Mouse (Mus musculus) liver, postnatal 0 days (tissue): Measurements from ENCODE around the gene Ntpcr. TPM values are rescaled to one million over a fixed set of nuclear protein-coding genes. Genes with fewer than 3 reads are reported as not detected.
A peak's percentile ranks its signal among the peaks of the same experiment; 100 is the strongest.

Experiments used
- ATAC-seq: fragments of 200-750 bp; cut with Nextera tagmentation; 2 replicates; pipeline ENCODE4 v1.8.0; 2017; ENCODE audit warnings: mild to moderate bottlenecking, moderate library complexity
- DNase-seq: peaks from one replicate; pipeline ENCODE4 v3.0.0-alpha.2; 2016
- H3K27ac ChIP-seq: fragments of 300-500 bp; sonication (generic); 2 replicates; pipeline ENCODE4 v1.5.1; 2014; ENCODE audit warnings: antibody characterized with exemption, moderate library complexity, mild to moderate bottlenecking, low read depth
- H3K27me3 ChIP-seq: fragments of 300-500 bp; sonication (generic); 2 replicates; pipeline ENCODE4 v1.6.1; 2014; ENCODE audit warnings: low read length, control low read depth, mixed read lengths; ENCODE audit not compliant: insufficient read depth
- H3K36me3 ChIP-seq: fragments of 300-500 bp; sonication (generic); replicated peaks from 2 replicates; pipeline ENCODE4 v1.6.1; 2014; ENCODE audit warnings: mild to moderate bottlenecking, control low read depth, low read length, moderate library complexity, mixed read lengths; ENCODE audit not compliant: insufficient read depth
- H3K4me1 ChIP-seq: fragments of 300-500 bp; sonication (generic); 2 replicates; pipeline ENCODE4 v1.6.1; 2014; ENCODE audit warnings: antibody characterized with exemption, mild to moderate bottlenecking, control low read depth; ENCODE audit not compliant: insufficient read depth
- H3K4me2 ChIP-seq: fragments of 300-500 bp; sonication (generic); 2 replicates; pipeline ENCODE4 v1.6.1; 2014; ENCODE audit warnings: low read depth, mild to moderate bottlenecking, low read length, moderate library complexity, mixed read lengths
- H3K4me3 ChIP-seq: fragments of 300-500 bp; sonication (generic); 2 replicates; pipeline ENCODE4 v1.5.1; 2014; ENCODE audit warnings: low read depth, low read length
- H3K9ac ChIP-seq: fragments of 300-500 bp; sonication (generic); replicated peaks from 2 replicates; pipeline ENCODE4 v1.6.1; 2014; ENCODE audit warnings: mild to moderate bottlenecking, moderate library complexity
- H3K9me3 ChIP-seq: fragments of 300-500 bp; sonication (generic); 2 replicates; pipeline ENCODE4 v1.6.1; 2016; ENCODE audit warnings: mild to moderate bottlenecking, control low read depth, low read length, mixed read lengths
- CTCF ChIP-seq: sonication (generic); IDR thresholded peaks from 2 replicates; pipeline ENCODE4 v1.5.1; 2016; ENCODE audit warnings: antibody characterized with exemption, low read depth
- EP300 ChIP-seq: IDR thresholded peaks from 2 replicates; pipeline ENCODE4 v1.6.1; 2016; ENCODE audit warnings: antibody characterized with exemption, low read depth, mild to moderate bottlenecking
- WGBS: fragments of 180-500 bp; shearing (Covaris S2); extraction: QIAGEN DNeasy Blood & Tissue Kit; methylation state at CpG from one replicate; pipeline ENCODE4 v1.1.7; 2014; ENCODE audit not compliant: insufficient replicate concordance; 5-methylcytosine and 5-hydroxymethylcytosine counted together
- polyA plus RNA-seq: library from polyadenylated mRNA; unstranded; fragments of >200 nt; fragmentation: Nextera tagmentation; extraction: Ambion mirVana; gene quantifications from 2 replicates; pipeline ENCODE4 v1.2.1, GENCODE M21; 2015

Ntpcr gene
- polyA plus RNA-seq, 1 experiment from 2014 or later: 17.6 TPM

GRCm38 (mm10) chr8:125704434-125704833 lies 25.3 kb upstream of the Ntpcr start:
- no peaks in the 10 kb centered on the region for H3K36me3 ChIP-seq
- H3K4me3 ChIP-seq: no peak overlapping the region
- H3K4me2 ChIP-seq: no peak overlapping the region
- no peak for DNase-seq
- no peaks in the 10 kb centered on the region for H3K27me3 ChIP-seq
- ATAC-seq: no peak
- no peak overlapping the region for H3K9ac ChIP-seq
- no peaks in the 10 kb centered on the region for H3K9me3 ChIP-seq
- WGBS: 84% methylated on average over 6 of the region's 6 CpGs
- H3K27ac ChIP-seq: no peak overlapping the region
- H3K4me1 ChIP-seq: no peaks in the 10 kb centered on the region
- TF ChIP-seq EP300 (no peak), CTCF (no peak)

GRCm38 (mm10) chr8:125705816-125706215 lies 23.9 kb upstream of the Ntpcr start:
- Histone ChIP-seq H3K27me3 (no peaks in the 10 kb centered on the region), H3K4me2 (no peak overlapping the region), H3K4me1 (no peaks in the 10 kb centered on the region), H3K36me3 (no peaks in the 10 kb centered on the region), H3K9ac (no peak overlapping the region), H3K27ac (no peak overlapping the region), H3K9me3 (no peaks in the 10 kb centered on the region), H3K4me3 (no peak overlapping the region)
- WGBS: 84% methylated on average over 7 of the region's 7 CpGs
- TF ChIP-seq CTCF: no peak
- no peak for TF ChIP-seq EP300
- DNase-seq (no peak), ATAC-seq (no peak)

GRCm38 (mm10) chr8:125709171-125709570 lies 20.6 kb upstream of the Ntpcr start:
- TF ChIP-seq CTCF (no peak), EP300 (no peak)
- Histone ChIP-seq H3K36me3 (no peaks in the 10 kb centered on the region), H3K27ac (no peak overlapping the region), H3K9ac (no peak overlapping the region), H3K9me3 (no peaks in the 10 kb centered on the region), H3K4me1 (no peaks in the 10 kb centered on the region), H3K4me2 (no peak overlapping the region), H3K4me3 (no peak overlapping the region), H3K27me3 (no peaks in the 10 kb centered on the region)
- WGBS: 82% methylated on average over 5 of the region's 5 CpGs
- ATAC-seq: no peak
- no peak for DNase-seq

- Histone ChIP-seq H3K4me3 (no peak overlapping the region), H3K9me3 (no peaks in the 10 kb centered on the region), H3K27ac (no peak overlapping the region), H3K9ac (no peak overlapping the region), H3K4me2 (no peak overlapping the region), H3K36me3 (no peaks in the 10 kb centered on the region), H3K27me3 (no peaks in the 10 kb centered on the region), H3K4me1 (no peaks in the 10 kb centered on the region)
- WGBS: 53% methylated on average over 5 of the region's 5 CpGs
- DNase-seq: no peak
- TF ChIP-seq CTCF (no peak), EP300 (peak; percentile 90)
- peak; percentile 97 for ATAC-seq
These were observed 18.2 kb upstream of the Ntpcr start for GRCm38 (mm10) chr8:125711514-125711913.

GRCm38 (mm10) chr8:125716211-125716610 lies 13.6 kb upstream of the Ntpcr start:
- TF ChIP-seq CTCF: no peak
- no peak for TF ChIP-seq EP300
- no peak overlapping the region for H3K4me2 ChIP-seq
- no peak overlapping the region for H3K4me3 ChIP-seq
- no peaks in the 10 kb centered on the region for H3K9me3 ChIP-seq
- no peak overlapping the region for H3K27ac ChIP-seq
- 49% methylated on average over 4 of the region's 4 CpGs for WGBS
- no peaks in the 10 kb centered on the region for H3K27me3 ChIP-seq
- H3K4me1 ChIP-seq: no peaks in the 10 kb centered on the region
- ATAC-seq (no peak), DNase-seq (no peak)
- H3K9ac ChIP-seq: no peak overlapping the region
- no peaks in the 10 kb centered on the region for H3K36me3 ChIP-seq

GRCm38 (mm10) chr8:125716613-125717012 lies 13.2 kb upstream of the Ntpcr start:
- TF ChIP-seq EP300: no peak
- TF ChIP-seq CTCF: no peak
- DNase-seq: no peak
- Histone ChIP-seq H3K4me3 (no peak overlapping the region), H3K36me3 (no peaks in the 10 kb centered on the region), H3K4me1 (no peaks in the 10 kb centered on the region), H3K27me3 (no peaks in the 10 kb centered on the region), H3K9ac (no peak overlapping the region), H3K9me3 (no peaks in the 10 kb centered on the region), H3K27ac (no peak overlapping the region), H3K4me2 (no peak overlapping the region)
- no peak for ATAC-seq
- WGBS: 49% methylated on average over 7 of the region's 7 CpGs

- DNase-seq: no peak
- TF ChIP-seq EP300 (no peak), CTCF (peak; percentile 71)
- H3K27ac ChIP-seq: no peak overlapping the region
- no peak overlapping the region for H3K4me2 ChIP-seq
- H3K4me1 ChIP-seq: no peaks in the 10 kb centered on the region
- 56% methylated on average over 4 of the region's 4 CpGs for WGBS
- no peaks in the 10 kb centered on the region for H3K27me3 ChIP-seq
- H3K4me3 ChIP-seq: no peak overlapping the region
- H3K36me3 ChIP-seq: no peaks in the 10 kb centered on the region
- no peaks in the 10 kb centered on the region for H3K9me3 ChIP-seq
- ATAC-seq: no peak
- no peak overlapping the region for H3K9ac ChIP-seq
These were observed 10.8 kb upstream of the Ntpcr start for GRCm38 (mm10) chr8:125718914-125719313.
